Mouse (Mus musculus) cerebellum, adult 2 months (tissue): Measurements from ENCODE around the gene Tbl1xr1. TPM values are rescaled to one million over a fixed set of nuclear protein-coding genes. Genes with fewer than 3 reads are reported as not detected.

Experiments used
- DNase-seq, 2 experiments: peaks; one replicate each; pipeline ENCODE4 v3.0.0; 2021
- H3K27ac ChIP-seq: fragments of 200-500 bp; 2 replicates; pipeline ENCODE4 v1.5.1; 2012; ENCODE audit warnings: low read length, control low read depth, inconsistent platforms; ENCODE audit not compliant: insufficient read depth
- H3K27me3 ChIP-seq: fragments of 200-500 bp; 2 replicates; pipeline ENCODE4 v1.6.1; 2012; ENCODE audit warnings: inconsistent platforms, mild to moderate bottlenecking, low read length, moderate library complexity; ENCODE audit not compliant: control insufficient read depth, insufficient read depth
- H3K4me1 ChIP-seq: fragments of 200-500 bp; 2 replicates; pipeline ENCODE4 v1.6.1; 2011; ENCODE audit warnings: low read length; ENCODE audit not compliant: control insufficient read depth, insufficient read depth
- H3K4me3 ChIP-seq: fragments of 200-500 bp; replicated peaks from 2 replicates; pipeline ENCODE3; 2011; ENCODE audit warnings: mild to moderate bottlenecking, low read depth, low read length, control low read depth; ENCODE audit not compliant: insufficient read depth
- CTCF ChIP-seq: fragments of 200-500 bp; IDR thresholded peaks from 2 replicates; pipeline ENCODE4 v1.5.1; 2011; ENCODE audit warnings: low read depth, mild to moderate bottlenecking, control low read depth, low read length, moderate library complexity, borderline replicate concordance; ENCODE audit not compliant: insufficient read depth
- POLR2A ChIP-seq: fragments of 200-500 bp; IDR thresholded peaks from 2 replicates; pipeline ENCODE4 v1.6.1; 2011; ENCODE audit warnings: low read length, control low read depth, borderline replicate concordance; ENCODE audit not compliant: insufficient read depth
- WGBS: fragments of 180-500 bp; shearing (Covaris S2); methylation state at CpG from one replicate; pipeline ENCODE4 v1.1.7; 2018; 5-methylcytosine and 5-hydroxymethylcytosine counted together
- polyA plus RNA-seq: library from polyadenylated mRNA; depleted of rRNA; stranded (reverse); fragments of >200 nt; gene quantifications from 2 replicates; pipeline ENCODE4 v1.2.3, GENCODE M21; 2012

Tbl1xr1 gene
- polyA plus RNA-seq, 1 experiment = 43.6 TPM

- WGBS = 37% methylated on average over 12 of the region's 12 CpGs
- H3K27ac ChIP-seq = no peak overlapping the region
- TF ChIP-seq CTCF (no peak), POLR2A (no peak)
- no peak overlapping the region for H3K4me3 ChIP-seq
- no peak for DNase-seq
- no peaks in the 10 kb centered on the region for H3K4me1 ChIP-seq
- no peaks in the 10 kb centered on the region for H3K27me3 ChIP-seq
Measured at GRCm38 (mm10) chr3:22222351-22222750, 145.9 kb downstream of the Tbl1xr1 start.

DNA sequence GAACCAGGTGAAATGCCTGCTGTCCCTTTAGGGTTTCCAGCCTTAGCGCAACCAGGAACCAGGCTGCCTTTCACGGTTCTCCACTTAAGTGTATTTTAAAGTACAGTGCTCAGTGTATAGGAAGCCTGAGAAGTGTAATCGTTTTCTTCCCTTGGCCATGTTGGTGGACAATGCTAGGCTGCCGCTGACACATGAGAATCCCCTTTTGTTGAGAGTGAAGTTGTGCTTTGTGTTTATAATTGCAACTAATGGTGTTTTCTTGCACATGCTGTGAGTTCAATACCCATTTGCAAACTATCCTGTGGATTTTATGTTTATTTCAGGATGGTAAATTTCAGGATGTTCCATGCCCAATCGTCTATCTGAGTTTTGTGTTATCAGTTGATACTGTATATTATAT lies 146.6 kb downstream of the Tbl1xr1 start:
- Histone ChIP-seq H3K27me3 (no peaks in the 10 kb centered on the region), H3K4me3 (no peak overlapping the region), H3K4me1 (no peaks in the 10 kb centered on the region), H3K27ac (no peak overlapping the region)
- 89% methylated on average over 5 of the region's 5 CpGs for WGBS
- no peak for TF ChIP-seq CTCF
- no peak for TF ChIP-seq POLR2A
- no peak for DNase-seq

- Histone ChIP-seq H3K27me3 (no peaks in the 10 kb centered on the region), H3K4me1 (no peaks in the 10 kb centered on the region), H3K4me3 (no peak overlapping the region), H3K27ac (no peak overlapping the region)
- 75% methylated on average over 3 of the region's 3 CpGs for WGBS
- TF ChIP-seq CTCF (no peak), POLR2A (no peak)
- DNase-seq = no peak
Measured at GRCm38 (mm10) chr3:22228052-22228451, 151.6 kb downstream of the Tbl1xr1 start.

DNA sequence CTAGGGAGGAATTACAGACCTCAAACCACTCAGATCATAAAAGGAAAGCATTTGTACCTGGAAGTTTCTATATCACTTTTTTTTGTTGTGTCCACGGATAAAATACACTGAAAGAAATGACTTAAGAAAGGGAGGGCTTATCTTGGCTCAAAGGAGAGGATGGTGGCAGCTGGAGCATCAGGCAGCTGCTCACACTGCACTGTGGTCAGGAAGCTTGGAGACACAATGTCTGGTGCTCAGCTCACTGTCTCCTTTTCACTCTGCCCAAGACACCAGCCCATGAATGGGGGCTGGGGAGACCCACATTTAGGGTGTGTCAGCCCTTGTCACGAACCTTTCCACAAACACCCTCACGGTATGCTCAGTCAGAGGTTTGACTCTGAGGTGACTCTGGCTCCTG lies 154.2 kb downstream of the Tbl1xr1 start:
- Histone ChIP-seq H3K4me1 (no peaks in the 10 kb centered on the region), H3K4me3 (no peak overlapping the region), H3K27me3 (no peaks in the 10 kb centered on the region), H3K27ac (no peak overlapping the region)
- DNase-seq = no peak
- WGBS = 33% methylated on average over 3 of the region's 3 CpGs
- TF ChIP-seq POLR2A (no peak), CTCF (no peak)

DNA sequence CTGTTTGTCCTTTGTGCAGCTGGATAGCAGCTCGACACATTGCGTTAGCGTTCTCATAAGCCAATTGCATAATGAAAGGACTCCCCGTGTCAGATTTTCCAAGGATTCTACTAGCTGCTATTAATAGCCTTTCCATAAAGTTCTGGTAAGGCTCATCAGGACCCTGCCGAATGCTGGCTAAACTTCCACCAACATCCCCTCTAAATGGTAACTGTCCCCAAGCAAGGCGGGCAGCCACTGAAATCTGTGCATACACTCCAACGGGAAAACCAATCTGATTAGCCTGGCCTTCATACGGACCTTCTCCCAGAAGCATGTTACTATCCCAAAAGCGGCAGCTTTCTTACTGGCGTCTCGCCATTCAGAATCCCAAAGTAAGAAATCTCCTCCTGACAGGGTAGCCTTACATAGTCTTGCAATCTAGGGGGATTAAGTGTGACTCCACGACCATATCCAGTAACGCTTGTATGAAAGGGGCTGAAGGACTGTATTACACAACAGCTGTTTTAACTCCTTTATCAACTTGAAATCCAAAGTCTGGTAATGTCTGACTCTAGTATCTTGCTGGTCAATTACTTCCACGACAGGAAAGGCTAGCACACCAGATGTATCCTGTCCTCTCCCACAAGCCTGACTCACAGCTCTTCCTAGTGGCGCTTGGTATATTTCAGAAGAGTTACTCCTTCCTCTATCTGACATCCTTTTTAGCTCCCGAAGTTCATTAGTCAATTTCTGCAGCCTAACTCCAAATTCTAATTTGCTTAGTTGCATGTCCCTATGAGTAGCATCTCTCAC lies 161.9 kb downstream of the Tbl1xr1 start:
- Histone ChIP-seq H3K27me3 (no peaks in the 10 kb centered on the region), H3K4me1 (no peaks in the 10 kb centered on the region), H3K4me3 (no peak overlapping the region), H3K27ac (no peak overlapping the region)
- DNase-seq = no peak
- no peak for TF ChIP-seq POLR2A
- no peak for TF ChIP-seq CTCF
- 91% methylated on average over 16 of the region's 16 CpGs for WGBS
